Mouse (Mus musculus): ENCODE measurements around the gene Erg. TPM values are rescaled to one million over a fixed set of nuclear protein-coding genes. Genes with fewer than 3 reads are reported as not detected.

Gene Erg
- total RNA-seq, 2 experiments from 2014 or later, result 6.8 to 9.2 TPM

GRCm38 (mm10) chr16:95585541-95586310, 667 bp downstream of the Erg start:
- DNase-seq (ENCODE audit: low spot score), result no peak

GRCm38 (mm10) chr16:95584751-95585528, 1.5 kb downstream of the Erg start:
- no peak for DNase-seq (ENCODE audit: low spot score)

DNA sequence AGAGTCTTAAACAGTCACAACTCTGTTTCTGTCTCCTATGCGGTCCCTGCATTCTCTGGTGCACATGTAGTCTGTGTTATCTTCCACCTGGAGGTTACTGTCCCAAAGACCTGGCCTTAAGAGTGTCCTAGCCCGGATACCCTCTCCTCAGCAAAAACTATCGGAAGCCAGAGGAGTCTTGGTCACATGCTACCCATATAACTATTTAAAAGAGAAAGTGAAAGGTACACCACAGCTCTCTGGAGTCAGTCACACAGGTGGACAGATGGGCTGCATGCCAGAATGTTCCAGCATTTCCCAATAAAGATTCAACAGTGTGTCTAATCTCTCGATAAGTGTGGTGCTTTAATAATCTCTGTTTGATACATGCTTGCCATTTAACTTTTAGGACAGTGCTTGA, 7.1 kb downstream of the Erg start:
- no peak for DNase-seq (ENCODE audit: low spot score)

GRCm38 (mm10) chr16:95573163-95573562, 13.2 kb downstream of the Erg start:
- DNase-seq (ENCODE audit: low spot score), result no peak

DNA sequence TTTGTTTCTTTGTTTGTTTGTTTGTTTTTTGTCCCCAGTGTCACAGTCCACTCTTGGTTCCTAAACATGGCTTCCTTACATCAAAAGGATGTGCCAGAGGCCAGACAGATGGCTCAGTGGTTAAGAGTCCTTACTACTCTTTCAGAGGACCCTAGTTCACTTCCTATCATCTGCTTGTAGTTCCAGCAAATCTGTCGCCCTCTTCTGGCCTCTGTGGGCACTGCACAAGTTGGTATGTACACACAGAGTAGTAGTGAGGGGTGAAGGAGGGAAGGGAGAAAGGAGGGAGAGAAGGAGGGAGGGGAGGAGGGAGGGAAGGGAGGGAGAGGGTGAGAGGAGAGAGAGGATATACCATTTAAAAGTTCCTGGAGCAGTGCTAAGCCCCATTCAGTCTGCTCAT, 15.8 kb downstream of the Erg start:
- DNase-seq (ENCODE audit: low spot score), result peak; percentile 9

- DNase-seq (ENCODE audit: low spot score), result no peak
Observed at GRCm38 (mm10) chr16:95556834-95557233, 29.6 kb downstream of the Erg start.

DNA sequence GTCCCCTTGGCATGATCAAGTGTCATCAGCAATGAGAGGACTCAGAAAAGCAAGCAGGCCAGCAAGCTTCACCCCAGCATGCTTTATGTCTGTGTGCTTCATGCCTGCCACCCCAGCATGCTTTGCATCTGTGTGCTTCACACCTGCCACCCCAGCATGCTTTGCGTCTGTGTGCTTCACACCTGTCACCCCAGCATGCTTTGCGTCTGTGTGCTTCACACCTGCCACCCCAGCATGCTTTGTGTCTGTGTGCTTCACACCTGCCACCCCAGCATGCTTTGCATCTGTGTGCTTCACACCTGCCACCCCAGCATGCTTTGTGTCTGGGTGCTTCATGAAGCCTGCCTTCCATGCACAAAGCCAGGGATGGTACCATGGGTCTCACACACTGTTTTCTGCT, 33.3 kb downstream of the Erg start:
- no peak for DNase-seq (ENCODE audit: low spot score)

DNA sequence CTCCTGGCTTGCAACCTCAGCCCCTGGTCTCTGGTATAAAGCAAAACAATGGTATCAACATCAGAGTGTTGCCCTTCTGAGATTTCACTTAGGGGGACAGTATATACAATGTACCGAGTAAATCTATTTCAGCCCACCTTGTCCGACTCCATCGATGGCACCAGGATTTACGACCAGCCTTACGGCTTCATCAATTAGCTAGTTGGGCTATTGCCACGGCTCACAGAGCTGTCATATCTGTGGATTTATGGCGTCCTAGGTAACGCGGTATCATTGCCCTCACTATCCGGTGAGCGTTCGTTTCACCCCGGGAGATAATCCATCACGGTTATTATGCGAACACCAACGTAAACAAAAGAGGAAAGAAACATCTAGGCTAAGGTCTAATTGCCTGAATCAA, 33.9 kb downstream of the Erg start:
- no peak for DNase-seq (ENCODE audit: low spot score)

- DNase-seq (ENCODE audit: low spot score), result no peak
Observed at GRCm38 (mm10) chr16:95550496-95550895, 35.9 kb downstream of the Erg start.

- DNase-seq (ENCODE audit: low spot score), result no peak
Observed at GRCm38 (mm10) chr16:95544753-95545152, 41.6 kb downstream of the Erg start.

GRCm38 (mm10) chr16:95543471-95543870, 42.9 kb downstream of the Erg start:
- no peak for DNase-seq (ENCODE audit: low spot score)

- DNase-seq (ENCODE audit: low spot score), result no peak
Observed at GRCm38 (mm10) chr16:95535151-95535550, 51.2 kb downstream of the Erg start.

- no peak for DNase-seq (ENCODE audit: low spot score)
Observed at GRCm38 (mm10) chr16:95532387-95533077, 53.9 kb downstream of the Erg start.

DNA sequence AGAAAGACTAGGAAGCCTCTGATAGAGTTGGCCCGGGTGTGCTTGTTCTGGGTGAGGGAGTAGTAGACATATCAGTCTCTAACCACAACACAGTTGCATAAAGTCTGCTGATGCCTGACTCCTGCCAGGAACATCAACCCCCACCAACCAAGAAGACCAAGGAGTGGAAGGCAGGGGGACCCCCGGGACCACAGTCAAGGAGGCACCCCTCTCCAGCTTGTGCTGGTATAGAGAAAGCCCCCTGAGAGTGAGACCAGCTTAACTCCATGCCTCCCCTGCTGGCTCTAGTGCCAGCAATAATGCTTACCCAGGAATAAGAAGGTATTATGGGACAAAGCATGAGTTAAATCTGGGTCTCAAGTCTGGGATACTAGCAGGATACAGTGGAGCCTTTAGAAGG, 58.8 kb downstream of the Erg start:
- DNase-seq (ENCODE audit: low spot score), result no peak

DNA sequence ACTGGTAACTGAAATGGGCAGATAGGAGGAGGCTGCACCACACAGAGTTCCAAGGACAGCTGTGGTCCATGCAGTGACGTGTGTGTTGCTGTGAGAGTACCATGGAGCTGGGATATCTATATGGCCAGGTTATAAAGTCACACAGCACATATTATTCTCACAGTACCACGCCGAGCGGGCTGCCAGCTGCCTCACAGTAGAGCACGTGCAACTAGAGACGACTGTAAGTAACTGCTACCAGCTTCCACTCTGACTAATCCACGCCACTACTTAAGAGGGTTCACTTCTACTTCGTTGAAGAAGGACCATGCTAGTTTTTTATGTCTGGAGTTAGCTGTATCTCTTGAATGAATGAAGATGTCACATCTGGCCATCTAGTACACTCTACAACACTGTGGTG, 66.9 kb downstream of the Erg start:
- no peak for DNase-seq (ENCODE audit: low spot score)

GRCm38 (mm10) chr16:95506051-95506450, 80.3 kb downstream of the Erg start:
- no peak for DNase-seq (ENCODE audit: low spot score)

- DNase-seq (ENCODE audit: low spot score), result no peak
Observed at GRCm38 (mm10) chr16:95496582-95497300, 89.7 kb downstream of the Erg start.

GRCm38 (mm10) chr16:95494108-95494507, 92.3 kb downstream of the Erg start:
- no peak for DNase-seq (ENCODE audit: low spot score)

DNA sequence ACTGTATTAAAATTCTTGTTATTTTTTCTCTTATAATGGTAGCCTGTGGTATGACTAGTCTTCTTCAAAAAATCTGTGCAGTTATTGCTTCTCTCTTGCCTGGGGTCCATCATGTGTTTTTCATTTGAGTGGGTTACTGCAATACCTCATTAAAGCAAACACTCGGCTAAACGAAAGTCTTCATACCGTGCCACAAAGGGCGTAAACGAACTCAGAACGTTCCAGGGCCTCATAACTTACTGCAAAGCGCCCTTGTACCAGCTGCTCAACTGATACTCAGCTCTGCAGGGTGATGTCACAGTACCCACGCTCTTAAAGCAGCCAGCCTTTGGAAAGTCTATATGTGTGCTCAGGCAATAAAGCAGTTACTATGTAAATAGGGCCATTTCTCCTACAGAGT, 93.1 kb downstream of the Erg start:
- no peak for DNase-seq (ENCODE audit: low spot score)

GRCm38 (mm10) chr16:95492146-95492545, 94.2 kb downstream of the Erg start:
- DNase-seq (ENCODE audit: low spot score), result no peak

GRCm38 (mm10) chr16:95490386-95490785, 96.0 kb downstream of the Erg start:
- DNase-seq (ENCODE audit: low spot score), result no peak
